Mouse (Mus musculus) spleen, adult 2 months (tissue): ENCODE measurements at regions not wholly inside any gene's neighbourhood (a gene's known extent, or its start where the extent isn't known, plus 50 kb on each side); places are given as distances from the start of the nearest gene placed in this dataset.

Experiments used
- DNase-seq, 2 experiments: peaks; one replicate each; pipeline versions ENCODE4 v3.0.0 to v3.0.0-alpha.2; 2012 to 2021; ENCODE audit warnings: low spot score in 2 of 2, low read depth in 1 of 2
- H3K27ac ChIP-seq: fragments of 200-500 bp; 2 replicates; pipeline ENCODE4 v1.5.1; 2012; ENCODE audit warnings: low read length, inconsistent platforms; ENCODE audit not compliant: insufficient read depth
- H3K27me3 ChIP-seq: fragments of 200-500 bp; 2 replicates; pipeline ENCODE4 v1.6.1; 2012; ENCODE audit warnings: mild to moderate bottlenecking, moderate library complexity, low read length, inconsistent platforms; ENCODE audit not compliant: control insufficient read depth, insufficient read depth
- H3K36me3 ChIP-seq: fragments of 200-500 bp; 2 replicates; pipeline ENCODE4 v1.6.1; 2012; ENCODE audit warnings: mild to moderate bottlenecking, low read length, inconsistent platforms; ENCODE audit not compliant: control insufficient read depth, insufficient read depth
- H3K4me1 ChIP-seq: fragments of 200-500 bp; 2 replicates; pipeline ENCODE4 v1.6.1; 2011; ENCODE audit warnings: inconsistent platforms; ENCODE audit not compliant: control insufficient read depth, insufficient read depth, insufficient read length
- H3K4me3 ChIP-seq: fragments of 200-500 bp; 2 replicates; pipeline ENCODE4 v1.5.1; 2011; ENCODE audit warnings: mild to moderate bottlenecking, inconsistent platforms; ENCODE audit not compliant: insufficient read depth, insufficient read length; ENCODE audit errors: extremely low read depth
- CTCF ChIP-seq: fragments of 200-500 bp; IDR thresholded peaks from 2 replicates; pipeline ENCODE4 v1.5.1; 2011; ENCODE audit warnings: mild to moderate bottlenecking, inconsistent platforms; ENCODE audit not compliant: insufficient read depth, insufficient read length, insufficient replicate concordance; ENCODE audit errors: extremely low read depth
- POLR2A ChIP-seq: fragments of 200-500 bp; IDR thresholded peaks from 2 replicates; pipeline ENCODE4 v1.6.1; 2011; ENCODE audit warnings: low read depth, low read length, inconsistent platforms
- WGBS: fragments of 180-500 bp; shearing (Covaris S2); methylation state at CpG from one replicate; pipeline ENCODE4 v1.1.7; 2018; 5-methylcytosine and 5-hydroxymethylcytosine counted together

DNA sequence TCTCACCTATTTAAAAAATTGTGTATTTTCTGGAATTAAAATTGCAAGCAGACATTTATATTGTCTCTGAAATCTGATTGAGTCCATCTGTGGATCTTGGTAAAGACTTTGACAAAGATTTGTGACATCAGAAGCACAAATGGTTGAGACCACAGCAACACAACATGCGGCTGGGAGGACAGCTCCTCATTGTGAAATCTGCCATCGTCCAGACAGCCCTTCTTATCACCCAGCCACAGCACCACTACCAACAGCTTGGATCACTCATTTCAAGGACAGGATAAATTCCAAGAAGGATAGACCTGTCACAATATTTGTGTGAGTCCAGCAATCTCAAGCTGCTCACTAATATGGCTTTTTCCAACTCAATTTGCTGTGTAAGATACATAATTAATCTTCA, 97.6 kb upstream of the Dapk1 start:
- Histone ChIP-seq H3K27me3 (no peaks in the 10 kb centered on the region), H3K4me1 (no peaks in the 10 kb centered on the region), H3K4me3 (no peak overlapping the region), H3K27ac (no peak overlapping the region), H3K36me3 (no peaks in the 10 kb centered on the region)
- 88% methylated on average over 2 of the region's 2 CpGs for WGBS
- DNase-seq = no peak
- TF ChIP-seq CTCF = no peak
- TF ChIP-seq POLR2A = no peak

DNA sequence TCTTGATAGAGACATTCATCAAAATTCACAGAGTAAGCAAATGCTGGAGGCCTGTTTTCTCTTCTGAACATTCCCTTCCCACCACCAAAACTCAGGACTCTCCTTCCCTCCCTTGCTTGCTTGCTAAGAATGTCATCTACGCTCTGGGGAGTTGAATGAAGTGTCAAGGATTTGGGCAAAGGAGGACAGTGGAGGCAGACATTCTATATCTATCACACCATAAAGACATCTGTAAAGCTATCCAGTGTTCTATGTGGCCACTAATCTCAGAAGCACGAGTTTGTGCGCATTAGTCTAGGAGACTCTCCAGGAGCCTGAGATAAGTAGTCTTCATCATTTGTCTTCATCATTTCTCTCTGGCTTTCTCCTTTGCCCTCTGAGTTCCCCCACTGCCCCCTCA, 94.1 kb upstream of the Dapk1 start:
- no peak for DNase-seq
- H3K4me3 ChIP-seq = no peak overlapping the region

DNA sequence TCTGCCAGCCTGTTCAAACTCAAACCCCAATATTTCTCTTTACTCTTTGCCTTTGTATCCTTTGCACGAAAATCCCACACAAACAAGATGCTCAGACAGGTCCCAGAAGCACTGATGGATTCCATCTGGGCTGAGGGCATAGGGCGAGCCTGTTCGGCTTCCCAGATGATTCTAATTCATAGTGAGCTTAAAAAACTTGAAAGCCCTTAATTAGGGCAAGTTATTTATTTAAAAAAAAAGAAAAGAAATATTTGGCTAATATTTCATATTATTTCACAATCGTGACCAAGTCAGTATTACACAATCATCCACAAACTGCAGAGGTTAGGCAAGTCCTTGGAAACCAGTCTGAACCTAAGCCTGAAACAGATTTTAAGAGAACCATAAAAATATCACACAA, 93.7 kb upstream of the Dapk1 start:
- no peaks in the 10 kb centered on the region for H3K36me3 ChIP-seq
- TF ChIP-seq POLR2A (no peak), CTCF (no peak)
- 82% methylated on average over 4 of the region's 4 CpGs for WGBS
- no peak overlapping the region for H3K27ac ChIP-seq
- DNase-seq = no peak
- no peaks in the 10 kb centered on the region for H3K27me3 ChIP-seq
- no peak overlapping the region for H3K4me3 ChIP-seq
- no peaks in the 10 kb centered on the region for H3K4me1 ChIP-seq

More for the DNA sequence above, 94.1 kb upstream of the Dapk1 start:
- H3K36me3 ChIP-seq = no peaks in the 10 kb centered on the region
- H3K4me1 ChIP-seq = no peaks in the 10 kb centered on the region
- WGBS = 87% methylated on average over 3 of the region's 3 CpGs
- H3K27me3 ChIP-seq = no peaks in the 10 kb centered on the region
- TF ChIP-seq POLR2A = no peak
- TF ChIP-seq CTCF = no peak
- H3K27ac ChIP-seq = no peak overlapping the region

DNA sequence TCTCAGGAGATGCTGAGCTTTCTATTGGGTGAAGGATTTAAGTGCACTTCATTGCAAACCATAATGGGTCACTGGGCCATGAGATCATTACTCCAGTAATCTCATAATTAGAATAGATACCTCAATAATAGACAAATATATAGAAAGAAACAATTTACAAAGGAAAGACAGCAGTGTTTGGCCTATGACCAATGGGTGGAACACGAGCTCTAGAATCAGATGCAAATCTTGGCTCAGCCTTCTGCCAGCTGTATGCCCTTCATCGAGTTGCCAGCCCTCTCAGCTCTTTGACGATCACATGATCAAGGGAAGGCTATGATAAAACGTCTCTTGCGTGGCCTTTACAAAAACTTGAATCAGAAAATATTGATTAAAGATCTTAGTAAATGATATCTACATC, 92.9 kb upstream of the Dapk1 start:
- Histone ChIP-seq H3K4me3 (no peak overlapping the region), H3K36me3 (no peaks in the 10 kb centered on the region), H3K4me1 (no peaks in the 10 kb centered on the region), H3K27ac (peak overlapping the region; percentile 14; the same call in 1 of the 2 replicates), H3K27me3 (no peaks in the 10 kb centered on the region)
- 81% methylated on average over 5 of the region's 5 CpGs for WGBS
- no peak for DNase-seq
- TF ChIP-seq CTCF (no peak), POLR2A (no peak)

DNA sequence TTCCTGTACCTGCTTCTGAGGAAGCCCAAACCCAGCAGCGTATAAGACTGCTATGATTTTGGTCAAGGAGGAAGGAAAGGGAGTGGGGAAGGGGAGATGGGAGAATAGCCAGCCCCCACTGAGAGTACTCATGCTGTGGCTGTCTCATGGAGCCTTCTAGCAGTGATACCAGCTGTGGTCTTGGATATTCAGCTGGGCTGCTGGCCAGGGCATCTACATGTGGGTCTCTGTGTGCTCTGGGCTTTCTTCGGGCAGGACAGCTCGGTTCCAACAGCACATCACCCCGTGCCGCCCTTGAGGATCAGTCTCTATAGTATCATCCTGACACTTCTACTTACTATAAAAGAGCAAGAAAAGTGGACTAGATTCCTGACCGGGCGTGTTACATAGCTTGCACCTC, 90.6 kb upstream of the Dapk1 start:
- H3K36me3 ChIP-seq = no peaks in the 10 kb centered on the region
- H3K4me1 ChIP-seq = no peaks in the 10 kb centered on the region
- TF ChIP-seq CTCF = no peak
- TF ChIP-seq POLR2A = no peak
- no peaks in the 10 kb centered on the region for H3K27me3 ChIP-seq
- no peak for DNase-seq
- WGBS = 94% methylated on average over 7 of the region's 7 CpGs
- no peak overlapping the region for H3K27ac ChIP-seq
- no peak overlapping the region for H3K4me3 ChIP-seq

DNA sequence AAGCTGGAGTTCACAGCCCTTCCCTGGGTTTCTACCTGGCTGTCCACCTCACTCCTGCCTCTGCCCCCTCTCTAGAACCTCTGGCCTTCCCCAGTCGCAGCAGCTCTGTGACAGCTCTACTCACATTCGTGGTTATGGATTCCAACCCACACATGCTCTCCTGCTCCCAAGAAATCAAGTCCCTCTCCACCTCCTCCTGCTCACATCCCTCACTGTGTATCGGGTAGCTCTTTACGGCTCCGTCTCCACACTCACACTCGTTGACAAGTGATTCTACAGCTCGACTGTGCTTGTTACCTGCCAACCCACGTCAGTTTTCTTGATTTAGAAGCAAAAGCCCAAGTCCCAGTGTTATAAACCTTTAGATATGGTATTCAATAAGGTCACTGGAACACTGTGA, 90.1 kb upstream of the Dapk1 start:
- TF ChIP-seq POLR2A (no peak), CTCF (no peak)
- Histone ChIP-seq H3K4me1 (no peaks in the 10 kb centered on the region), H3K27ac (no peak overlapping the region), H3K36me3 (no peaks in the 10 kb centered on the region), H3K27me3 (no peaks in the 10 kb centered on the region), H3K4me3 (no peak overlapping the region)
- 83% methylated on average over 8 of the region's 8 CpGs for WGBS
- DNase-seq = no peak

DNA sequence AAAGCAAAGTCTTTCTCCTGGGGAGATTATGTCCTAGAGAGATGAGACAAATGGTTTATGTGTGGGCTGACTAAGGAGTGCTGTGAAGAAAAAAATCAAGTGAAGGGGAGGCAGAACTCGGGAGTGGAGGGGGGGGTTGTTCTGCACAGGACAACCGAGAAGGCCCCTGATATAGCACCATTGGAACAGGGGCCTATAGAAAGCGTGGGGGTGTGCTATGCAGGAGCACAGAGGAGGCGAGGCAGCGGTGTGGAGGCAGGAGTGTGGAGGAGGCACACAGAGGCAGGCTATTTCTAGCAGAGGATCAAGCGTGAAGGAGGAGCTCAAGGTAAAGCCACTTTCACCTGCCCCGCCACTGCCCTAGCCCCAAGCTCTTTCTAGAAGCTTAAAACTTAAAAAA, 88.0 kb upstream of the Dapk1 start:
- no peak for TF ChIP-seq POLR2A
- TF ChIP-seq CTCF = no peak
- H3K4me3 ChIP-seq = no peak overlapping the region
- no peaks in the 10 kb centered on the region for H3K27me3 ChIP-seq
- no peaks in the 10 kb centered on the region for H3K36me3 ChIP-seq
- WGBS = 91% methylated on average over 7 of the region's 7 CpGs
- H3K27ac ChIP-seq = no peak overlapping the region
- DNase-seq = no peak
- no peaks in the 10 kb centered on the region for H3K4me1 ChIP-seq
